Mouse (Mus musculus): ENCODE data around the gene Borcs8. TPM values are rescaled to one million over a fixed set of nuclear protein-coding genes. Genes with fewer than 3 reads are reported as not detected.

The Borcs8 gene
- total and polyA plus RNA-seq, 2 experiments from 2014 or later: 32.1 to 68.4 TPM

GRCm38 (mm10) chr8:70134086-70134485 lies 5.2 kb upstream of the Borcs8 start:
- H3K27ac ChIP-seq (ENCODE audit: low read depth): peak overlapping the region; percentile 49
- no peak for DNase-seq (ENCODE audit: low spot score)
- WGBS: 88% methylated on average over 5 of the region's 5 CpGs
- no peak for TF ChIP-seq CTCF (IDR thresholded peaks at IDR 0.05; ENCODE audit: low read depth)
- no peak for TF ChIP-seq EP300 (IDR thresholded peaks at IDR 0.05; ENCODE audit: low read depth)
- no peak overlapping the region for H3K9ac ChIP-seq (replicated peaks; ENCODE audit: low read depth, low read length)
- no peak overlapping the region for H3K4me2 ChIP-seq (ENCODE audit: low read depth, low read length)
- no peak for ATAC-seq (ENCODE audit: insufficient read depth, low read depth)
- no peak overlapping the region for H3K4me3 ChIP-seq (ENCODE audit: low read depth, low read length)
- H3K36me3 ChIP-seq (replicated peaks; ENCODE audit: control insufficient read depth, insufficient read depth, low read length): peaks cover 37% of the 10 kb centered on the region
- H3K27me3 ChIP-seq (ENCODE audit: control insufficient read depth, insufficient read depth, low read length): no peaks in the 10 kb centered on the region
- H3K9me3 ChIP-seq (replicated peaks; ENCODE audit: control insufficient read depth, low read length): no peaks in the 10 kb centered on the region
- H3K4me1 ChIP-seq (ENCODE audit: control insufficient read depth, insufficient read depth): peaks cover 32% of the 10 kb centered on the region

- Histone ChIP-seq H3K27me3 (ENCODE audit: control insufficient read depth, insufficient read depth, low read length) (no peaks in the 10 kb centered on the region), H3K9ac (replicated peaks; ENCODE audit: low read depth, low read length) (no peak overlapping the region), H3K27ac (ENCODE audit: low read depth) (peak overlapping the region; percentile 63), H3K4me1 (ENCODE audit: control insufficient read depth, insufficient read depth) (peaks cover 26% of the 10 kb centered on the region), H3K4me3 (ENCODE audit: low read depth, low read length) (no peak overlapping the region), H3K9me3 (replicated peaks; ENCODE audit: control insufficient read depth, low read length) (no peaks in the 10 kb centered on the region), H3K36me3 (replicated peaks; ENCODE audit: control insufficient read depth, insufficient read depth, low read length) (peaks cover 37% of the 10 kb centered on the region), H3K4me2 (ENCODE audit: low read depth, low read length) (no peak overlapping the region)
- DNase-seq (ENCODE audit: low spot score) (peak; percentile 71), ATAC-seq (ENCODE audit: insufficient read depth, low read depth) (peak; percentile 40)
- 61% methylated on average over 9 of the region's 9 CpGs for WGBS
- TF ChIP-seq CTCF (IDR thresholded peaks at IDR 0.05; ENCODE audit: low read depth) (no peak), EP300 (IDR thresholded peaks at IDR 0.05; ENCODE audit: low read depth) (no peak)
Measured at GRCm38 (mm10) chr8:70134931-70135330, 4.4 kb upstream of the Borcs8 start.

- Histone ChIP-seq H3K36me3 (replicated peaks; ENCODE audit: control insufficient read depth, insufficient read depth, low read length) (peaks cover 37% of the 10 kb centered on the region), H3K27ac (ENCODE audit: low read depth) (no peak overlapping the region), H3K4me3 (ENCODE audit: low read depth, low read length) (no peak overlapping the region), H3K9me3 (replicated peaks; ENCODE audit: control insufficient read depth, low read length) (no peaks in the 10 kb centered on the region), H3K4me1 (ENCODE audit: control insufficient read depth, insufficient read depth) (peaks cover 19% of the 10 kb centered on the region), H3K9ac (replicated peaks; ENCODE audit: low read depth, low read length) (no peak overlapping the region), H3K4me2 (ENCODE audit: low read depth, low read length) (no peak overlapping the region), H3K27me3 (ENCODE audit: control insufficient read depth, insufficient read depth, low read length) (no peaks in the 10 kb centered on the region)
- DNase-seq (ENCODE audit: low spot score): no peak
- no peak for ATAC-seq (ENCODE audit: insufficient read depth, low read depth)
- TF ChIP-seq EP300 (IDR thresholded peaks at IDR 0.05; ENCODE audit: low read depth): no peak
- TF ChIP-seq CTCF (IDR thresholded peaks at IDR 0.05; ENCODE audit: low read depth): no peak
- 89% methylated on average over 4 of the region's 4 CpGs for WGBS
Measured at GRCm38 (mm10) chr8:70136591-70136990, 2.7 kb upstream of the Borcs8 start.

DNA sequence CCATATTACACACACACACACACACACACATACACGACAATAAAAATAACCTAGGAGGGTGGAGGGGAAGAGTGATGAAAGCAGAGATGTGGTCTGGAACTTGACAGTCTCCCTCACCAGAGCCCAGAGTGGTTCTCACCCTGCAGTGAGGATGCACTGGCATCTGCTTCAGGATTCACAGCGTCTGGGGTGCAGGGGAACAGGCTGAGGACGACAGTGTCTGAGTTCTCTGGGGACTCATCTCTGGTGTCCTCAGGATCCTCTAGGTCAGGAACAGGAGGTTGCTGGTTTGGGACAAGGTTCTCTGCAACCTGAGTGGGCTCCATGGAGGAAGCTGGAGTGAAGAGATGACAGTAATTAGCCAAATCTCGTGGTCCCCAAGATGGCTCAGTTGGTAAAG lies 1.4 kb upstream of the Borcs8 start:
- ATAC-seq (ENCODE audit: insufficient read depth, low read depth): no peak
- WGBS: 60% methylated on average over 4 of the region's 4 CpGs
- TF ChIP-seq EP300 (IDR thresholded peaks at IDR 0.05; ENCODE audit: low read depth) (no peak), CTCF (IDR thresholded peaks at IDR 0.05; ENCODE audit: low read depth) (no peak)
- Histone ChIP-seq H3K9me3 (replicated peaks; ENCODE audit: control insufficient read depth, low read length) (no peaks in the 10 kb centered on the region), H3K36me3 (replicated peaks; ENCODE audit: control insufficient read depth, insufficient read depth, low read length) (peaks cover 41% of the 10 kb centered on the region), H3K4me1 (ENCODE audit: control insufficient read depth, insufficient read depth) (peaks cover 16% of the 10 kb centered on the region), H3K27ac (ENCODE audit: low read depth) (no peak overlapping the region), H3K4me2 (ENCODE audit: low read depth, low read length) (peak overlapping the region; percentile 66), H3K9ac (replicated peaks; ENCODE audit: low read depth, low read length) (no peak overlapping the region), H3K27me3 (ENCODE audit: control insufficient read depth, insufficient read depth, low read length) (no peaks in the 10 kb centered on the region), H3K4me3 (ENCODE audit: low read depth, low read length) (peak overlapping the region; percentile 80; the same call in 1 of the 2 replicates)
- no peak for DNase-seq (ENCODE audit: low spot score)

DNA sequence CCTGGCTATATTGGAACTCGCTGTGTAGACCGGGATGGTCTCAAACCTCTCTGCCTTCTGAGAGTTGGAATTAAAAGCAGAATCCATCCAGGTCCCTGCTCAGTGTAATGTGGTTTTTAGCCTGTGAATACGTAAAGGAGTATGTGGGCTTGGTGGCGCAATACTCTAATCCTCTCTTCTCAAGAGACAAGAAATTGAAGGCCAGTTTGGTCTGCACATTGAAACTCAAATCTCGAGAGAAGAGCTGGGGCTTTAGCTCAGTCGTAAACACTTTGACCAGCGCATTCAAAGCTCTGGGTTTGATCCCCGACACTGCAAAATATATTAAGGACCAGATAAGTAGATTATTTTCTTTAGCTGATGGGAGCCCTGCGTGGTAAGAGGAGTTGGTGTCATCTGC lies 682 bp downstream of the Borcs8 start:
- peak overlapping the region; percentile 76 for H3K27ac ChIP-seq (ENCODE audit: low read depth)
- H3K9me3 ChIP-seq (replicated peaks; ENCODE audit: control insufficient read depth, low read length): no peaks in the 10 kb centered on the region
- H3K9ac ChIP-seq (replicated peaks; ENCODE audit: low read depth, low read length): peak overlapping the region; percentile 78
- no peaks in the 10 kb centered on the region for H3K27me3 ChIP-seq (ENCODE audit: control insufficient read depth, insufficient read depth, low read length)
- peaks cover 16% of the 10 kb centered on the region for H3K4me1 ChIP-seq (ENCODE audit: control insufficient read depth, insufficient read depth)
- peaks cover 32% of the 10 kb centered on the region for H3K36me3 ChIP-seq (replicated peaks; ENCODE audit: control insufficient read depth, insufficient read depth, low read length)
- peak overlapping the region; percentile 72 for H3K4me2 ChIP-seq (ENCODE audit: low read depth, low read length)
- TF ChIP-seq EP300 (IDR thresholded peaks at IDR 0.05; ENCODE audit: low read depth): no peak
- no peak for TF ChIP-seq CTCF (IDR thresholded peaks at IDR 0.05; ENCODE audit: low read depth)
- H3K4me3 ChIP-seq (ENCODE audit: low read depth, low read length): peak overlapping the region; percentile 80
- DNase-seq (ENCODE audit: low spot score): peak; percentile 27
- ATAC-seq (ENCODE audit: insufficient read depth, low read depth): no peak
- WGBS: 8% methylated on average over 9 of the region's 9 CpGs
